Mouse (Mus musculus): ENCODE results near the gene Slc1a2.

GRCm38 (mm10) chr2:102763991-102764390 is 105.5 kb downstream of the Slc1a2 start:
- TF ChIP-seq CTCF (IDR thresholded peaks at IDR 0.05; ENCODE audit: insufficient read depth, low read depth, low read length): no peak
- no peak for TF ChIP-seq POLR2A (IDR thresholded peaks at IDR 0.05; ENCODE audit: insufficient read depth, low read depth, low read length)

All from olfactory bulb, adult 2 months (tissue).